Mouse (Mus musculus) heart, adult 2 months (tissue): ENCODE data around the gene Pfpl. TPM values are rescaled to one million over a fixed set of nuclear protein-coding genes. Genes with fewer than 3 reads are reported as not detected.
A peak's percentile ranks its signal among the peaks of the same experiment; 100 is the strongest.

Source experiments
- DNase-seq, 2 experiments: peaks; one replicate each; pipeline ENCODE4 v3.0.0; 2021
- H3K27ac ChIP-seq: fragments of 200-600 bp; 2 replicates; pipeline ENCODE4 v1.8.1; 2022
- H3K27me3 ChIP-seq: fragments of 200-500 bp; 2 replicates; pipeline ENCODE4 v1.6.1; 2012; ENCODE audit warnings: mild to moderate bottlenecking, low read length, inconsistent platforms, mixed read lengths; ENCODE audit not compliant: control insufficient read depth, insufficient read depth
- H3K36me3 ChIP-seq: fragments of 200-500 bp; 2 replicates; pipeline ENCODE4 v1.6.1; 2012; ENCODE audit warnings: low read length, inconsistent platforms; ENCODE audit not compliant: control insufficient read depth, insufficient read depth
- H3K4me1 ChIP-seq: fragments of 200-500 bp; 2 replicates; pipeline ENCODE4 v1.6.1; 2011; ENCODE audit warnings: low read length; ENCODE audit not compliant: control insufficient read depth, insufficient read depth
- H3K4me3 ChIP-seq: fragments of 200-600 bp; 2 replicates; pipeline ENCODE4 v1.8.1; 2022
- H3K79me2 ChIP-seq: fragments of 200-500 bp; replicated peaks from 2 replicates; pipeline ENCODE4 v1.6.1; 2012; ENCODE audit warnings: mild to moderate bottlenecking, inconsistent platforms, low read length, moderate library complexity, mixed read lengths; ENCODE audit not compliant: control insufficient read depth, insufficient read depth
- H3K9ac ChIP-seq: fragments of 200-500 bp; 2 replicates; pipeline ENCODE4 v1.6.1; 2012; ENCODE audit warnings: low read depth, mild to moderate bottlenecking, control low read depth, inconsistent platforms, low read length, mixed read lengths
- CTCF ChIP-seq: fragments of 200-600 bp; IDR thresholded peaks from 2 replicates; pipeline ENCODE4 v1.8.1; 2022; ENCODE audit warnings: antibody characterized with exemption, mild to moderate bottlenecking, moderate library complexity
- EP300 ChIP-seq: fragments of 200-500 bp; IDR thresholded peaks from 2 replicates; pipeline ENCODE4 v1.6.1; 2011; ENCODE audit warnings: low read depth, low read length, control low read depth; ENCODE audit not compliant: insufficient read depth
- POLR2A ChIP-seq: fragments of 200-500 bp; IDR thresholded peaks from 2 replicates; pipeline ENCODE4 v1.6.1; 2011; ENCODE audit warnings: mild to moderate bottlenecking, low read depth, low read length, control low read depth; ENCODE audit not compliant: insufficient read depth
- WGBS: fragments of 180-500 bp; shearing (Covaris S2); methylation state at CpG from one replicate; pipeline ENCODE4 v1.1.7; 2018; 5-methylcytosine and 5-hydroxymethylcytosine counted together
- intact Hi-C: fragments of 180-260 bp; cut with DNase I; formaldehyde crosslinking; loops from one replicate; pipeline ENCODE4 v1.15.1; 2025
- polyA plus RNA-seq: library from polyadenylated mRNA; depleted of rRNA; stranded (reverse); fragments of >200 nt; gene quantifications from 2 replicates; pipeline ENCODE4 v1.2.3, GENCODE M21; 2012
- total RNA-seq, 2 experiments: library from RNA; stranded (reverse); gene quantifications; 2 replicates each; pipeline ENCODE4 v1.2.3; 2021

Gene Pfpl
- total and polyA plus RNA-seq, 3 experiments, result not detected

GRCm38 (mm10) chr19:12465530-12466144, 37.9 kb downstream of the Pfpl start:
- no peak overlapping the region for H3K9ac ChIP-seq
- no peaks in the 10 kb centered on the region for H3K36me3 ChIP-seq
- no peak overlapping the region for H3K4me3 ChIP-seq
- DNase-seq, result no peak
- no peak for TF ChIP-seq EP300
- TF ChIP-seq CTCF, result no peak
- no peak for TF ChIP-seq POLR2A
- no peaks in the 10 kb centered on the region for H3K79me2 ChIP-seq
- H3K27ac ChIP-seq, result no peak overlapping the region
- no peaks in the 10 kb centered on the region for H3K4me1 ChIP-seq
- intact Hi-C loops, result loop anchor here (2.0 to 5.0 kb wide), 4 partner anchors 33 to 355 kb away; partner anchors contain the start of gene Dtx4
- WGBS, result 89% methylated on average over 10 of the region's 10 CpGs
- no peaks in the 10 kb centered on the region for H3K27me3 ChIP-seq

GRCm38 (mm10) chr19:12466204-12466603, 38.5 kb downstream of the Pfpl start:
- TF ChIP-seq EP300 (peak; percentile 91), CTCF (peak; percentile 88), POLR2A (0 out of 2 replicates have a peak, but pooled peaks have one; percentile 20)
- WGBS, result 17% methylated on average over 7 of the region's 7 CpGs
- H3K4me1 ChIP-seq, result no peaks in the 10 kb centered on the region
- no peak overlapping the region for H3K9ac ChIP-seq
- intact Hi-C loops, result loop anchor here (2.0 to 5.0 kb wide), 4 partner anchors 34 to 355 kb away; partner anchors contain the start of gene Dtx4
- H3K79me2 ChIP-seq, result no peaks in the 10 kb centered on the region
- H3K27me3 ChIP-seq, result no peaks in the 10 kb centered on the region
- H3K27ac ChIP-seq, result no peak overlapping the region
- H3K36me3 ChIP-seq, result no peaks in the 10 kb centered on the region
- peak; percentile 68 to 73 for DNase-seq
- no peak overlapping the region for H3K4me3 ChIP-seq

- Histone ChIP-seq H3K9ac (no peak overlapping the region), H3K27me3 (no peaks in the 10 kb centered on the region), H3K4me1 (no peaks in the 10 kb centered on the region; the same call in 1 of the 2 replicates), H3K27ac (no peak overlapping the region), H3K4me3 (no peak overlapping the region), H3K36me3 (no peaks in the 10 kb centered on the region), H3K79me2 (no peaks in the 10 kb centered on the region)
- no peak for DNase-seq
- WGBS, result 69% methylated on average over 5 of the region's 5 CpGs
- intact Hi-C loops, result loop anchor here (2.0 to 5.0 kb wide), 4 partner anchors 35 to 353 kb away; partner anchors contain the start of gene Dtx4
- TF ChIP-seq POLR2A (no peak), CTCF (peak; percentile 58)
These were observed 39.7 kb downstream of the Pfpl start for GRCm38 (mm10) chr19:12467436-12467835.

DNA sequence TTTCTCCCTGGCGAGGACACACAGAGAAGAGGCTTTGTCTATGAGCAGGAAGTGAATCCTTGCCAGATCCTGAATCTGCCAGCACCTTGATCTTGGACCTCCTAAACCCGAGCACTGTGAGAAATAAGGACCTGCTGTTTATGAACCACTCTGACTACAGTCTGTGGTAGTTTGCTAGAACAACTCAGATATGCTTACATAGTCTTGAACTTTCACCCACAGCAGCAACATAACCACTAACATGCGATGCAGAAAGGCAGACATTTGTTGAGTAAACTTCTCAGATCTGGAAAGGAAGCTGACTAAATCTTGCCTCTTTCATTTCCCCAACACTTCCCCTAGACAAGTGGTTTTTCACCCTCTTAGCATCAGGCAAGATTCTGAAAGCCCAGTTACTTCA, 44.2 kb downstream of the Pfpl start:
- no peaks in the 10 kb centered on the region for H3K79me2 ChIP-seq
- no peak for DNase-seq
- H3K36me3 ChIP-seq, result no peaks in the 10 kb centered on the region
- intact Hi-C loops, result no loop called here
- H3K4me1 ChIP-seq, result peaks cover 3% of the 10 kb centered on the region
- 26% methylated on average over 3 of the region's 3 CpGs for WGBS
- no peaks in the 10 kb centered on the region for H3K27me3 ChIP-seq
- H3K9ac ChIP-seq, result no peak overlapping the region
- no peak overlapping the region for H3K27ac ChIP-seq
- H3K4me3 ChIP-seq, result no peak overlapping the region
- TF ChIP-seq POLR2A (no peak), CTCF (no peak), EP300 (no peak)

- TF ChIP-seq POLR2A, result no peak
- no peak for TF ChIP-seq EP300
- no peak for TF ChIP-seq CTCF
- Histone ChIP-seq H3K9ac (no peak overlapping the region), H3K4me1 (peaks cover 3% of the 10 kb centered on the region), H3K27ac (no peak overlapping the region; the same call in 1 of the 2 replicates), H3K27me3 (no peaks in the 10 kb centered on the region), H3K79me2 (no peaks in the 10 kb centered on the region), H3K36me3 (no peaks in the 10 kb centered on the region), H3K4me3 (no peak overlapping the region)
- intact Hi-C loops, result no loop called here
- DNase-seq, result no peak
- 70% methylated on average over 5 of the region's 5 CpGs for WGBS
These were observed 44.8 kb downstream of the Pfpl start for GRCm38 (mm10) chr19:12472381-12472976.

- 61% methylated on average over 4 of the region's 4 CpGs for WGBS
- Histone ChIP-seq H3K9ac (no peak overlapping the region), H3K79me2 (no peaks in the 10 kb centered on the region), H3K36me3 (no peaks in the 10 kb centered on the region), H3K4me3 (no peak overlapping the region), H3K27ac (no peak overlapping the region; the same call in 1 of the 2 replicates), H3K4me1 (peaks cover 3% of the 10 kb centered on the region), H3K27me3 (no peaks in the 10 kb centered on the region)
- DNase-seq, result no peak
- TF ChIP-seq EP300 (no peak), POLR2A (no peak), CTCF (no peak)
- intact Hi-C loops, result no loop called here
These were observed 45.5 kb downstream of the Pfpl start for GRCm38 (mm10) chr19:12473201-12473641.
